ENCODE assay signal across 8 mouse cellular contexts in the genomic region with DNA sequence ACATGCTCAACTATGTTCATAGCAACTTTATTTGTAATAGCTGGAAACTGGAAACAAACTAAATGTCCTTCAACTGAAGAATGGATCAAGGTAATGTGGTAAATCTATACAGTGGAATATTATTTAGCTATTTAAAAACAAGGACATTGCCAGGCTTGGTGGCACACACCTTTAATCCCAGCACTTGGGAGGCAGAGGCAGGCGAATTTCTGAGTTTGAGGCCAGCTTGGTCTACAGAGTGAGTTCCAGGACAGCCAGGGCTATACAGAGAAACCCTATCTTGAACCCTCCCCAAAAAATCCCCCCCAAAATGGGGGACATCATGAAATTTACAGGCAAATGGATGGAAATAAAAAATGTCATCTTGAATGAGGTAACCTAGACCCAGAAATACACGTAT.
A peak's percentile ranks its signal among the peaks of the same experiment; 100 is the strongest.
DNase-seq lines count a peak whose midpoint lies in the region; TF ChIP-seq lines count a peak whose summit lies in the region.
"Not testable (repeated sequence)": the region's sequence is repeated elsewhere in the genome, so short reads cannot be mapped to it uniquely, and the experiment has no call there.

No protein-coding gene starts in this region.

- TF ChIP-seq POLR2A in thymus, adult 2 months (IDR thresholded peaks at IDR 0.05; ENCODE audit: control insufficient read depth, extremely low read depth, insufficient read depth, low read length, poor library complexity) = not testable (repeated sequence)

- not testable (repeated sequence) for H3K36me3 ChIP-seq in thymus, adult 2 months (ENCODE audit: control insufficient read depth, insufficient read depth, low read length)

- 80% methylated on average over 2 of the region's 2 CpGs for WGBS in thymus, adult 2 months

- not testable (repeated sequence) for H3K4me3 ChIP-seq in thymus, adult 2 months (ENCODE audit: control insufficient read depth, insufficient read depth, low read length)

- peak; percentile 2 for DNase-seq in adrenal gland, postnatal 10 days
- peak; percentile 3 for DNase-seq in gastrocnemius, postnatal 25 days
- DNase-seq in heart, adult 9 months (ENCODE audit: low spot score in 2 of 2) = peak; percentile 22 to 26
- peak; percentile 15 for DNase-seq in heart, postnatal 4 days
- peak; percentile 19 for DNase-seq in layer of hippocampus, adult 11-12 months (ENCODE audit: low spot score)
- peak; percentile 21 to 24 for DNase-seq in lung, postnatal 4 days
- peak; percentile 2 for DNase-seq in thymus, adult 2 months
- DNase-seq in urinary bladder, postnatal 4 days (ENCODE audit: low spot score in 2 of 2) = peak; percentile 41 to 62

- not testable (repeated sequence) for H3K4me1 ChIP-seq in thymus, adult 2 months (replicated peaks; ENCODE audit: control insufficient read depth, insufficient read depth, low read length)

- not testable (repeated sequence) for H3K27ac ChIP-seq in thymus, adult 2 months (ENCODE audit: control insufficient read depth, insufficient read depth, low read length)

- not testable (repeated sequence) for H3K27me3 ChIP-seq in thymus, adult 2 months (ENCODE audit: control insufficient read depth, insufficient read depth, low read length)

- TF ChIP-seq CTCF in thymus, adult 2 months (IDR thresholded peaks at IDR 0.05; ENCODE audit: borderline replicate concordance, control insufficient read depth, extremely low read depth, insufficient read depth, low read length, poor library complexity) = not testable (repeated sequence)
